Mouse (Mus musculus): Measurements from ENCODE around the gene Hmx2.

- TF ChIP-seq CTCF (IDR thresholded peaks at IDR 0.05; ENCODE audit: extremely low read depth, insufficient read length, insufficient replicate concordance, low read depth, low read length) = no peak
- TF ChIP-seq POLR2A (IDR thresholded peaks at IDR 0.05; ENCODE audit: low read depth, low read length) = no peak
Measured at GRCm38 (mm10) chr7:131602106-131602505, 53.5 kb downstream of the Hmx2 start.
